Mouse (Mus musculus) liver, embryonic 15.5 days (tissue): ENCODE results near the gene Wdfy1. TPM values are rescaled to one million over a fixed set of nuclear protein-coding genes. Genes with fewer than 3 reads are reported as not detected.
A peak's percentile ranks its signal among the peaks of the same experiment; 100 is the strongest.

Experiments
- ATAC-seq: fragments of 200-750 bp; cut with Nextera tagmentation; 2 replicates; pipeline ENCODE4 v1.8.0; 2017; ENCODE audit warnings: moderate number of reproducible peaks, mild to moderate bottlenecking, moderate library complexity; ENCODE audit not compliant: insufficient read depth
- H3K27ac ChIP-seq: fragments of 300-500 bp; sonication (generic); replicated peaks from 2 replicates; pipeline ENCODE4 v1.5.1; 2015; ENCODE audit warnings: mild to moderate bottlenecking, inconsistent platforms
- H3K27me3 ChIP-seq: fragments of 300-500 bp; sonication (generic); 2 replicates; pipeline ENCODE4 v1.6.1; 2015; ENCODE audit warnings: mild to moderate bottlenecking, inconsistent platforms
- H3K36me3 ChIP-seq: fragments of 300-500 bp; sonication (generic); replicated peaks from 2 replicates; pipeline ENCODE4 v1.6.1; 2015; ENCODE audit warnings: moderate library complexity, mild to moderate bottlenecking, inconsistent platforms
- H3K4me1 ChIP-seq: fragments of 300-500 bp; sonication (generic); replicated peaks from 2 replicates; pipeline ENCODE4 v1.6.1; 2015; ENCODE audit warnings: inconsistent platforms
- H3K4me2 ChIP-seq: fragments of 300-500 bp; sonication (generic); 2 replicates; pipeline ENCODE4 v1.6.1; 2015; ENCODE audit warnings: moderate library complexity, mild to moderate bottlenecking, inconsistent platforms
- H3K4me3 ChIP-seq: fragments of 300-500 bp; sonication (generic); replicated peaks from 2 replicates; pipeline ENCODE4 v1.5.1; 2015; ENCODE audit warnings: mild to moderate bottlenecking, inconsistent platforms
- H3K9ac ChIP-seq: fragments of 300-500 bp; sonication (generic); 2 replicates; pipeline ENCODE4 v1.6.1; 2015; ENCODE audit warnings: moderate library complexity, mild to moderate bottlenecking, inconsistent platforms
- H3K9me3 ChIP-seq: fragments of 300-500 bp; sonication (generic); replicated peaks from 2 replicates; pipeline ENCODE4 v1.6.1; 2016; ENCODE audit warnings: inconsistent platforms
- WGBS: fragments of 180-500 bp; shearing (Covaris S2); methylation state at CpG from one replicate; pipeline ENCODE4 v1.1.7; 2015; ENCODE audit warnings: mixed read lengths; ENCODE audit not compliant: insufficient replicate concordance; 5-methylcytosine and 5-hydroxymethylcytosine counted together
- polyA plus RNA-seq: library from polyadenylated mRNA; unstranded; fragments of >200 nt; fragmentation: Nextera tagmentation; extraction: Ambion mirVana; gene quantifications from 2 replicates; pipeline ENCODE4 v1.2.1, GENCODE M21; 2015

Wdfy1 gene
- polyA plus RNA-seq, 1 experiment from 2014 or later, result 14.0 TPM

- no peak for ATAC-seq
- 14% methylated on average over 11 of the region's 11 CpGs for WGBS
Observed at GRCm38 (mm10) chr1:79760656-79761055, 15.3 kb downstream of the Wdfy1 start.

DNA sequence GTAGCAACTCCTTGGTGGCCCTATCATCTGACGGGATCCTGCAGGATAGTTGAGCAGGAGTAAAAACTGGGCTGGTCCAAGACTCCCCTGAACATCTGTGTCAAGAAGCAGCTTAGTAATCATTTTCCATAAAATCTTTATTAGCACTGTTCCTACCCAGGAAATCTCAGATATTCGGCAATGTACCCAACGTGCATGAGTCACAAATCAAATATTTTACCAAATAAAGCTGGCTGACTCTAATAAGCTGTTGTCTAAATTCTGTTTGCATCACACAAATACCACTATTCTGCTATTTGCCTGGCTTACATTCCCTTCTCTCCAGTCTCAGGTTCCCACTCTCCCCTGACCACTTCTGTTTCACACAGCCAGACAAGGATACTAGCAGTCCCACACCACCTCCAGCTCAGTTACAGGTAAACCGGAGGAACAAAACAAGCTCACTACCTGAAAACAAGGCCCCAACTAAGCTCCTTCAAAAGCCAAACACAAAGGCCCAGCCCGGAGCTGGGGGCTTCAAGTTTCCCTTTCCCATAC, 16.4 kb downstream of the Wdfy1 start:
- ATAC-seq, result no peak
- Histone ChIP-seq H3K9me3 (no peaks in the 10 kb centered on the region), H3K36me3 (no peaks in the 10 kb centered on the region), H3K9ac (no peak overlapping the region; the same call in 1 of the 2 replicates), H3K27ac (no peak overlapping the region), H3K27me3 (no peaks in the 10 kb centered on the region), H3K4me1 (peaks cover 38% of the 10 kb centered on the region), H3K4me2 (peak overlapping the region; percentile 87; the same call in 1 of the 2 replicates), H3K4me3 (no peak overlapping the region)
- WGBS, result 73% methylated on average over 5 of the region's 5 CpGs

More at GRCm38 (mm10) chr1:79760656-79761055, 15.3 kb downstream of the Wdfy1 start:
- no peaks in the 10 kb centered on the region for H3K36me3 ChIP-seq
- peak overlapping the region; percentile 80 for H3K4me3 ChIP-seq
- H3K27me3 ChIP-seq, result no peaks in the 10 kb centered on the region
- no peaks in the 10 kb centered on the region for H3K9me3 ChIP-seq
- H3K4me1 ChIP-seq, result peaks cover 38% of the 10 kb centered on the region
- H3K4me2 ChIP-seq, result peak overlapping the region; percentile 87
- H3K27ac ChIP-seq, result no peak overlapping the region
- peak overlapping the region; percentile 83 for H3K9ac ChIP-seq

DNA sequence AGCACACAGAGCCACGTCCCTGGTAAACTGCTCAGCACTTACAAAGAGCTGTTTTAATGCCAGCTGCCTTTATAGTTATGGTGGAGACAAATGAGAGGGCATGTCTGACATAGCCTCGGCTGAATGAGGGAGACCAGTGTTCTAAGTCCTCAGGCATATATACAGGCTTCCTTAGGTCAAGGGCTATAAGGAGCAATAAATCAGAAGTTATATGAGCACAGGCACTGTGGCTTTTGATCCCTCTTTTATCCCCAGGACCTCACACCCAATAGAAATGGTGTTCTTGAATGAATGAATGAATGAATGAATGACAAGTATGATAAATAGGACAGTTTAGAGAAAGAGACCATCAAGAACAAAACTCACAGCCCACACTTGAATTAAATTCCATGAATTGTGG, 16.9 kb downstream of the Wdfy1 start:
- ATAC-seq, result no peak
- Histone ChIP-seq H3K9me3 (no peaks in the 10 kb centered on the region), H3K27ac (no peak overlapping the region), H3K9ac (no peak overlapping the region), H3K27me3 (no peaks in the 10 kb centered on the region), H3K4me2 (no peak overlapping the region), H3K4me3 (no peak overlapping the region), H3K36me3 (no peaks in the 10 kb centered on the region), H3K4me1 (peaks cover 38% of the 10 kb centered on the region)
- WGBS, result 41% methylated on average over 2 of the region's 2 CpGs

DNA sequence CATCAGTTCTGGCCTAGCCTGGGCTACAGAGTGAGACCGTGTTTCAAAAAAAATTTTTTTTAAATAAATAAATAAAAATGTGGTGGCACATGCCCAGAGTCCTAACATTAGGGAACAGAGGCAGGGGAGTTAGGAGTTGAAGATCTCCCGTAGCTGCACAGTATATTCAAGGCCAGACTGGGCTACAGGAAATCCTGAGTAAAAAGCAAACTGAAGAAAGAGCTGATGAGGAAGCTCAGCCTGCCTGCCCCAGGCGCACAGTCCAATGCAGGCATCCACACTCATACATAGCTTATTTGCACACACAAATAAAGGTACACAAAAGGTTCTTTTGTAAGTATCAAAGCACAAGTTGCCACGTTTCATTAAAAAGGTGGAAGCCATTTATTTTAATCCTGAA, 18.3 kb downstream of the Wdfy1 start:
- Histone ChIP-seq H3K27me3 (no peaks in the 10 kb centered on the region), H3K27ac (no peak overlapping the region), H3K9ac (no peak overlapping the region), H3K4me3 (no peak overlapping the region), H3K36me3 (no peaks in the 10 kb centered on the region), H3K4me2 (no peak overlapping the region), H3K9me3 (no peaks in the 10 kb centered on the region), H3K4me1 (peaks cover 36% of the 10 kb centered on the region)
- no peak for ATAC-seq
- 40% methylated on average over 4 of the region's 4 CpGs for WGBS

GRCm38 (mm10) chr1:79757161-79757560, 18.8 kb downstream of the Wdfy1 start:
- no peaks in the 10 kb centered on the region for H3K9me3 ChIP-seq
- ATAC-seq, result no peak
- H3K27ac ChIP-seq, result no peak overlapping the region
- WGBS, result 53% methylated on average over 7 of the region's 7 CpGs
- no peak overlapping the region for H3K4me2 ChIP-seq
- no peaks in the 10 kb centered on the region for H3K36me3 ChIP-seq
- no peaks in the 10 kb centered on the region for H3K27me3 ChIP-seq
- peaks cover 36% of the 10 kb centered on the region for H3K4me1 ChIP-seq
- no peak overlapping the region for H3K9ac ChIP-seq
- H3K4me3 ChIP-seq, result no peak overlapping the region

GRCm38 (mm10) chr1:79756417-79756816, 19.5 kb downstream of the Wdfy1 start:
- Histone ChIP-seq H3K36me3 (no peaks in the 10 kb centered on the region), H3K27ac (no peak overlapping the region), H3K27me3 (no peaks in the 10 kb centered on the region), H3K9me3 (no peaks in the 10 kb centered on the region), H3K4me3 (no peak overlapping the region), H3K4me2 (no peak overlapping the region), H3K4me1 (peaks cover 35% of the 10 kb centered on the region), H3K9ac (no peak overlapping the region)
- WGBS, result 65% methylated on average over 5 of the region's 5 CpGs
- ATAC-seq, result no peak

- Histone ChIP-seq H3K9ac (no peak overlapping the region), H3K27me3 (no peaks in the 10 kb centered on the region), H3K36me3 (no peaks in the 10 kb centered on the region), H3K27ac (no peak overlapping the region), H3K4me1 (peaks cover 31% of the 10 kb centered on the region), H3K4me2 (no peak overlapping the region), H3K9me3 (no peaks in the 10 kb centered on the region), H3K4me3 (no peak overlapping the region)
- 38% methylated on average over 2 of the region's 2 CpGs for WGBS
- no peak for ATAC-seq
Observed at GRCm38 (mm10) chr1:79755376-79755775, 20.6 kb downstream of the Wdfy1 start.

GRCm38 (mm10) chr1:79754936-79755335, 21.0 kb downstream of the Wdfy1 start:
- H3K4me3 ChIP-seq, result no peak overlapping the region
- WGBS, result 66% methylated on average over 3 of the region's 3 CpGs
- no peak overlapping the region for H3K9ac ChIP-seq
- no peak for ATAC-seq
- H3K4me2 ChIP-seq, result no peak overlapping the region
- no peaks in the 10 kb centered on the region for H3K36me3 ChIP-seq
- H3K27ac ChIP-seq, result no peak overlapping the region
- no peaks in the 10 kb centered on the region for H3K9me3 ChIP-seq
- H3K4me1 ChIP-seq, result peaks cover 29% of the 10 kb centered on the region
- no peaks in the 10 kb centered on the region for H3K27me3 ChIP-seq

GRCm38 (mm10) chr1:79753456-79753855, 22.5 kb downstream of the Wdfy1 start:
- no peaks in the 10 kb centered on the region for H3K36me3 ChIP-seq
- WGBS, result 63% methylated on average over 3 of the region's 3 CpGs
- no peak overlapping the region for H3K27ac ChIP-seq
- peaks cover 24% of the 10 kb centered on the region for H3K4me1 ChIP-seq
- no peak for ATAC-seq
- H3K4me2 ChIP-seq, result no peak overlapping the region
- H3K9ac ChIP-seq, result no peak overlapping the region
- no peak overlapping the region for H3K4me3 ChIP-seq
- H3K9me3 ChIP-seq, result no peaks in the 10 kb centered on the region
- no peaks in the 10 kb centered on the region for H3K27me3 ChIP-seq

- Histone ChIP-seq H3K4me3 (no peak overlapping the region), H3K27ac (no peak overlapping the region), H3K9me3 (no peaks in the 10 kb centered on the region), H3K27me3 (no peaks in the 10 kb centered on the region), H3K9ac (no peak overlapping the region), H3K36me3 (no peaks in the 10 kb centered on the region), H3K4me1 (peaks cover 24% of the 10 kb centered on the region), H3K4me2 (no peak overlapping the region)
- ATAC-seq, result no peak
- WGBS, result 51% methylated on average over 4 of the region's 4 CpGs
Observed at GRCm38 (mm10) chr1:79752714-79753340, 23.1 kb downstream of the Wdfy1 start.

- peaks cover 22% of the 10 kb centered on the region for H3K4me1 ChIP-seq
- ATAC-seq, result 0 out of 2 replicates have a peak, but pooled peaks have one; percentile 42
- no peak overlapping the region for H3K27ac ChIP-seq
- H3K9ac ChIP-seq, result no peak overlapping the region
- no peaks in the 10 kb centered on the region for H3K36me3 ChIP-seq
- H3K27me3 ChIP-seq, result no peaks in the 10 kb centered on the region
- H3K9me3 ChIP-seq, result no peaks in the 10 kb centered on the region
- H3K4me3 ChIP-seq, result no peak overlapping the region
- H3K4me2 ChIP-seq, result no peak overlapping the region
- WGBS, result 37% methylated on average over 7 of the region's 7 CpGs
Observed at GRCm38 (mm10) chr1:79752015-79752695, 23.8 kb downstream of the Wdfy1 start.
